13 mouse cellular contexts compared by ENCODE assay signal in genomic region chr6:50775637-50776036, GRCm38 (mm10).
DNase-seq lines count a peak whose midpoint lies in the region; ATAC-seq lines count a peak whose summit lies in the region.
"Had no signal": no experiment of that assay in that cellular context is flagged by ENCODE, and none has a peak within 500 bp of the region (broad histone marks: within the 10 kb centered on the region; RNA-seq: fewer than 3 reads in every experiment).

No protein-coding gene starts in this region.

- no peaks in the 10 kb centered on the region for H3K36me3 ChIP-seq in neural tube, embryonic 11.5 days (ENCODE audit: control insufficient read depth, insufficient read depth, low read length)
- no peaks in the 10 kb centered on the region for H3K36me3 ChIP-seq in hindbrain, embryonic 11.5 days (ENCODE audit: control insufficient read depth, insufficient read depth, low read length)
- no peaks in the 10 kb centered on the region for H3K36me3 ChIP-seq in midbrain, embryonic 14.5 days (ENCODE audit: control insufficient read depth, insufficient read depth, low read length)
- H3K36me3 ChIP-seq: heart, embryonic 13.5 days; lung, embryonic 15.5 days had no signal

- ATAC-seq in neural tube, embryonic 11.5 days (ENCODE audit: insufficient read depth, low FRiP score, low TSS enrichment) = no peak
- no peak; the same call in 1 of the 2 replicates for ATAC-seq in hindbrain, embryonic 11.5 days (ENCODE audit: low FRiP score)
- ATAC-seq in midbrain, embryonic 14.5 days (ENCODE audit: low FRiP score, low TSS enrichment) = no peak
- ATAC-seq in megakaryocyte progenitor cell, adult 5-6 weeks (replicated peaks; ENCODE audit: poor library complexity) = no peak
- ATAC-seq: activated CD4-positive, CD25-positive, alpha-beta regulatory T cell, adult 4 months had no signal

- DNase-seq in neural tube, embryonic 11.5 days (ENCODE audit: low spot score) = no peak
- DNase-seq in neural tube, embryonic 10.5 days (ENCODE audit: extremely low spot score, low spot score) = no peak
- DNase-seq in hindbrain, embryonic 11.5 days (ENCODE audit: low spot score) = no peak
- peak; percentile 49 for DNase-seq in midbrain, embryonic 14.5 days
- DNase-seq in heart, postnatal 14 days = no peak
- no peak for DNase-seq in gastrocnemius, postnatal 4 days (ENCODE audit: low spot score in 2 of 2)
- DNase-seq: kidney, postnatal 14 days; liver; thymus, postnatal 14 days had no signal

- H3K4me3 ChIP-seq in neural tube, embryonic 11.5 days (ENCODE audit: low read depth, low read length) = no peak overlapping the region
- no peak overlapping the region for H3K4me3 ChIP-seq in hindbrain, embryonic 11.5 days (ENCODE audit: low read depth, low read length)
- no peak overlapping the region for H3K4me3 ChIP-seq in midbrain, embryonic 14.5 days (replicated peaks; ENCODE audit: low read depth, low read length)
- H3K4me3 ChIP-seq: heart, embryonic 13.5 days; lung, embryonic 15.5 days had no signal

- 70% methylated on average over 4 of the region's 4 CpGs for WGBS in neural tube, embryonic 11.5 days
- WGBS in hindbrain, embryonic 11.5 days = 61% methylated on average over 4 of the region's 4 CpGs
- 44% methylated on average over 4 of the region's 4 CpGs for WGBS in midbrain, embryonic 14.5 days

- H3K4me2 ChIP-seq in neural tube, embryonic 11.5 days (ENCODE audit: low read depth) = no peak overlapping the region
- H3K4me2 ChIP-seq in hindbrain, embryonic 11.5 days (replicated peaks; ENCODE audit: low read depth, low read length) = no peak overlapping the region
- no peak overlapping the region for H3K4me2 ChIP-seq in midbrain, embryonic 14.5 days (ENCODE audit: low read length)
- H3K4me2 ChIP-seq: heart, embryonic 13.5 days; lung, embryonic 15.5 days had no signal

- peaks cover 22% of the 10 kb centered on the region for H3K4me1 ChIP-seq in neural tube, embryonic 11.5 days (ENCODE audit: control insufficient read depth, insufficient read depth, low read length)
- peaks cover 7% of the 10 kb centered on the region; the same call in 1 of the 2 replicates for H3K4me1 ChIP-seq in hindbrain, embryonic 11.5 days (replicated peaks; ENCODE audit: control insufficient read depth, insufficient read depth, low read length)
- peaks cover 39% of the 10 kb centered on the region for H3K4me1 ChIP-seq in midbrain, embryonic 14.5 days (ENCODE audit: control insufficient read depth, insufficient read depth, low read length)

- intact Hi-C loops in heart, postnatal 14 days (cut with DNase I) = no loop called here

- H3K27ac ChIP-seq in neural tube, embryonic 11.5 days (ENCODE audit: low read depth, low read length) = peak overlapping the region; percentile 96
- H3K27ac ChIP-seq in hindbrain, embryonic 11.5 days (ENCODE audit: low read depth, low read length) = peak overlapping the region; percentile 79
- H3K27ac ChIP-seq in midbrain, embryonic 14.5 days (replicated peaks; ENCODE audit: low read depth, low read length) = peak overlapping the region; percentile 96
- H3K27ac ChIP-seq: heart, embryonic 13.5 days; lung, embryonic 15.5 days had no signal

- no peak overlapping the region; the same call in 1 of the 2 replicates for H3K9ac ChIP-seq in neural tube, embryonic 11.5 days (ENCODE audit: low read length)
- no peak overlapping the region for H3K9ac ChIP-seq in hindbrain, embryonic 11.5 days (ENCODE audit: low read depth, low read length)
- no peak overlapping the region for H3K9ac ChIP-seq in midbrain, embryonic 14.5 days (replicated peaks; ENCODE audit: low read length)
- H3K9ac ChIP-seq: heart, embryonic 13.5 days; lung, embryonic 15.5 days had no signal

- no peaks in the 10 kb centered on the region for H3K27me3 ChIP-seq in neural tube, embryonic 11.5 days (ENCODE audit: control insufficient read depth, insufficient read depth, low read length)
- H3K27me3 ChIP-seq in hindbrain, embryonic 11.5 days (ENCODE audit: control insufficient read depth, insufficient read depth, low read length) = no peaks in the 10 kb centered on the region
- no peaks in the 10 kb centered on the region for H3K27me3 ChIP-seq in midbrain, embryonic 14.5 days (ENCODE audit: control insufficient read depth, insufficient read depth, low read length)
- H3K27me3 ChIP-seq: heart, embryonic 13.5 days; lung, embryonic 15.5 days had no signal

- H3K9me3 ChIP-seq in neural tube, embryonic 11.5 days (ENCODE audit: control insufficient read depth, low read length) = no peaks in the 10 kb centered on the region
- no peaks in the 10 kb centered on the region for H3K9me3 ChIP-seq in hindbrain, embryonic 11.5 days (ENCODE audit: control insufficient read depth, low read length)
- H3K9me3 ChIP-seq in midbrain, embryonic 14.5 days (ENCODE audit: control insufficient read depth, low read length) = no peaks in the 10 kb centered on the region
- H3K9me3 ChIP-seq: heart, embryonic 13.5 days; lung, embryonic 15.5 days had no signal
